Mouse (Mus musculus) lung, adult 2 months (tissue): Measurements from ENCODE around the gene Rtbdn. TPM values are rescaled to one million over a fixed set of nuclear protein-coding genes. Genes with fewer than 3 reads are reported as not detected.
A peak's percentile ranks its signal among the peaks of the same experiment; 100 is the strongest.

Source experiments
- DNase-seq: peaks from one replicate; pipeline ENCODE4 v3.0.0; 2022
- H3K4me1 ChIP-seq: fragments of 200-500 bp; 2 replicates; pipeline ENCODE4 v1.6.1; 2011; ENCODE audit warnings: low read length; ENCODE audit not compliant: control insufficient read depth, insufficient read depth
- H3K4me3 ChIP-seq: fragments of 200-500 bp; replicated peaks from 2 replicates; pipeline ENCODE3; 2011; ENCODE audit warnings: low read depth, mild to moderate bottlenecking, control low read depth, low read length; ENCODE audit errors: extremely low read depth
- CTCF ChIP-seq: fragments of 200-500 bp; IDR thresholded peaks from 2 replicates; pipeline ENCODE4 v1.5.1; 2011; ENCODE audit warnings: mild to moderate bottlenecking, low read length, control low read depth; ENCODE audit not compliant: insufficient read depth
- POLR2A ChIP-seq: fragments of 200-500 bp; IDR thresholded peaks from 2 replicates; pipeline ENCODE4 v1.6.1; 2011; ENCODE audit warnings: low read depth, mild to moderate bottlenecking, control low read depth, low read length, borderline replicate concordance; ENCODE audit errors: extremely low read depth
- WGBS: fragments of 180-500 bp; shearing (Covaris S2); methylation state at CpG from one replicate; pipeline ENCODE4 v1.1.7; 2018; 5-methylcytosine and 5-hydroxymethylcytosine counted together
- polyA plus RNA-seq: library from polyadenylated mRNA; depleted of rRNA; stranded (reverse); fragments of >200 nt; gene quantifications from 2 replicates; pipeline ENCODE4 v1.2.3, GENCODE M21; 2012

Rtbdn gene
- polyA plus RNA-seq, 1 experiment: not detected

DNA sequence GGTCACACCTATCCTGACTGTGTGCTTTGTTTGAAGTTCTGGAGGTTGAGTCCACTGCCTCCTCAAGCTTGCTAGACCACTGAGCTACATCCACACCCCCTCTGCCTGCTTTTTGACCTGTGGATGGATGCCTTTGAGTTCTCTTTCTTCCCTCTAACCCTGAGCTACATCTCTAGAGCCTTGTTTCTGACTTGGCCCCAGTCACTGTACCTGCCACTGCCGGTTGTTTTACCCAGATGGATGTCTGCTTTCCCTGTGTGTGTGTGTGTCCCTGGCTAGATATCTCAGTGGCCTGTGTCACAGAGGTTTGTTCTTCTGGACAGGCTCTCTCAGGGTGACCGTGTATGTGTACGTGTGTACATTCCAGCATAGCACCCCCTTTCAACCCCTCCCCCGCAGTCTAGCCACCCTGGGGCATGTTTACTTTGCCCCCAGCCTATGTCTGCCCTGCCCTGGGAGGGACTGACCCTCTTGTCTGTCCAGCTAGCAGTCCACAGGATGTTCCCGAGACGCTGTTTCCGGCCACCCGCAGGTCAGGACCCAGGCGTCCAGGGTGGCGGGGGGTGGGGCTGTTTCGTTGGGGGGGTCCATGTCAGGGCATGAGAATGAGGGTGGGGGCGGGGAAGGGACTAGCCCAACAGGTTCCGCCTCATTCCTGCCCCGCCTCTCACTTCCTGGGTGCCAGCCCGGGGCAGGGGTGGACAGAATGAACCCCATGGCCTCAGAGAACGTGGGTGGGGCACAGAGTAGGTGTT, 37.7 kb downstream of the Rtbdn start:
- TF ChIP-seq POLR2A: no peak; the same call in 1 of the 2 replicates
- WGBS: 5% methylated on average over 16 of the region's 16 CpGs
- peaks cover 53% of the 10 kb centered on the region for H3K4me1 ChIP-seq
- peak; percentile 72 for DNase-seq
- H3K4me3 ChIP-seq: no peak overlapping the region

DNA sequence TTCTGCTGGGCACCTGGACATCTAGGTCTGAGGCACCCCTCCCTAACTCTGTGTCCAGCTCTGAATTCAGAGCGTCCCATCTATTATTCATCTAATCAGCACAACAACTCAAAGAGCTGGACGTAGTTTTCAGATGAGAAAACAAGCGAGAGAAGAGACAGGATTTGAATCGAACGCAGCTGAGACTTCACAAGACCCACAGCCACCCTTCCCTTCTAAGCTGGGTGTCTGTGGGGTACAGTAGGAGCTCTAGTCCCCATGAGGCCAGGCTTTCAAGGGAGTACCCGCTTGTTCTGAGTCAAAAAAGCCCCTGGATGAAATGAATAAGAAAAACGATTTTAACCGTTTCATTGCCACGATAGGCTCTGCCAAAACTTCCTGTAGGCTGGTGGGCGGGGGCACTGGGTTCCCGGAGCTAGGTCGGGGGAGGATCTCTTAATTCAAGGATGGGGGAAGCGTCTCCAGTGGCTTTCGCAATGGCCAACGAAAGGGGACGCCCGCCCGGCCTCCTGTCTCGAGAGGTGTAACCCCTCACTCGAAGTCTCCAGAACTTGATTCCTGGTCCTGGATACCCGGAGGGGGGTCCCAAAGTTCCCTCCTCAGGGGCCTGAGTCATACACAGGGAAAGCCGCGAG, 38.4 kb downstream of the Rtbdn start:
- under 1% methylated on average over 23 of the region's 23 CpGs for WGBS
- no peak for DNase-seq
- Histone ChIP-seq H3K4me3 (peak overlapping the region; percentile 52), H3K4me1 (peaks cover 55% of the 10 kb centered on the region)
- TF ChIP-seq POLR2A: no peak
- no peak for TF ChIP-seq CTCF

DNA sequence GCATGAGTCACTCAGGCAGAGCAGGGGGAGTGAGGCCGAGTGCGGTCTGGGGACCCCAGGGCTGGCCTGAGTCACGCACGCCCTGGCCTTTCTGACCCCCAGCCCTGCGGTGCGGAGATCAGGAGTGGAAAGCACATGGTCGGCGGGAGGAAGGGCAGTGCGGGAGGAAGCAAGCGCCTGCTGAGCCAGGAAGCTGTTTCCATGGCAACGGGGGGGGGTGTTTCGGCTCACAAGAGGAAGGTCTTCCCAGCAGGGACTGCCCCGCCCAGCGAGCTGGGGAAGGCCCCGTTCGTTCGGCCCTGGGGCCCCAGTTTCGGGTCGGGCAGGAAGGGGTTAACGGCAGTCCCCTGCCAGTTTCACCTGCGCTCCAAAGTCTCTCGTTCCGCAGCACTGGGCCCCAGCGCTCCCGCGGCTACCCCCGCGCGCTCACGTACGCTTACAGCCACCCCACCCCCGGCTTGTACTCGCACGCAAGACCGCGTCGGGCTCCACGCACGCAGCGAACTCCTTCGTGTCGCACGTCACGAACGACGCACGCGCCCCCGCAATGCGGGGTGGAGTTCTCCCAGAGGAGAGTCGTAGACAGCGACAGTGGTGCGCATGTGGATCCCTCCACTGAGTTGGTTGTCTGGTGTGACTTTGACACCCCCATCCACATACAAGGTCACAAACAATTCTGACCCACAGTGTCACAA, 39.0 kb downstream of the Rtbdn start:
- TF ChIP-seq CTCF (no peak), POLR2A (peak; percentile 67; the same call in 1 of the 2 replicates)
- Histone ChIP-seq H3K4me1 (peaks cover 49% of the 10 kb centered on the region), H3K4me3 (peak overlapping the region; percentile 52)
- WGBS: 1% methylated on average over 53 of the region's 53 CpGs
- peak; percentile 88 for DNase-seq

GRCm38 (mm10) chr8:84986379-84986945, 39.7 kb downstream of the Rtbdn start:
- TF ChIP-seq POLR2A (no peak), CTCF (no peak)
- H3K4me1 ChIP-seq: peaks cover 43% of the 10 kb centered on the region
- DNase-seq: no peak
- WGBS: 30% methylated on average over 8 of the region's 8 CpGs
- peak overlapping the region; percentile 52 for H3K4me3 ChIP-seq

DNA sequence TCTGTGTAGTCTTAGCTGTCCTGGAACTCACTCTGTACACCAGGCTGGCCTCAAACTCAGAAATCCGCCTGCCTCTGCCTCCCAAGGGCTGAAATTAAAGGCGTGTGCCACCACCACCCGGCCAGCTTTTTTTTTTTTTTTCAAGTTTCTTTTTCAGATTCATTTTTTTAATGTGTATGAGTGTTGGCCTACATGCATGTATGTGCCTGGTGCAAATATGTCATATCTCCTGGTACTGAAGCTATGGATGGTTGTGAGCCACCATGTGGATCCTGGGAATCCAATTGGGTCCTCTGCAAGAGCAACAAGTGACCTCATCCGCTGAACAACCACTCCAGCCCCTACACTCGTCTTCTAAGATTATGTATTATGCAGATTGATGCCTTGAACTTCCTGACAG, 40.6 kb downstream of the Rtbdn start:
- no peak for DNase-seq
- no peak for TF ChIP-seq CTCF
- no peak for TF ChIP-seq POLR2A
- Histone ChIP-seq H3K4me3 (no peak overlapping the region), H3K4me1 (peaks cover 37% of the 10 kb centered on the region)
- 79% methylated on average over 5 of the region's 5 CpGs for WGBS

GRCm38 (mm10) chr8:84987903-84988302, 41.1 kb downstream of the Rtbdn start:
- TF ChIP-seq CTCF (no peak), POLR2A (no peak)
- peaks cover 33% of the 10 kb centered on the region for H3K4me1 ChIP-seq
- DNase-seq: no peak
- H3K4me3 ChIP-seq: no peak overlapping the region
- 73% methylated on average over 2 of the region's 2 CpGs for WGBS

GRCm38 (mm10) chr8:84989311-84989731, 42.5 kb downstream of the Rtbdn start:
- Histone ChIP-seq H3K4me1 (peaks cover 24% of the 10 kb centered on the region), H3K4me3 (no peak overlapping the region)
- TF ChIP-seq POLR2A (no peak), CTCF (no peak)
- peak; percentile 54 for DNase-seq
- 13% methylated on average over 15 of the region's 15 CpGs for WGBS

- DNase-seq: peak; percentile 94
- WGBS: under 1% methylated on average over 15 of the region's 15 CpGs
- Histone ChIP-seq H3K4me3 (peak overlapping the region; percentile 55), H3K4me1 (peaks cover 19% of the 10 kb centered on the region)
- TF ChIP-seq POLR2A (peak; percentile 45; the same call in 1 of the 2 replicates), CTCF (peak; percentile 84)
These were observed 43.0 kb downstream of the Rtbdn start for GRCm38 (mm10) chr8:84989810-84990209.

DNA sequence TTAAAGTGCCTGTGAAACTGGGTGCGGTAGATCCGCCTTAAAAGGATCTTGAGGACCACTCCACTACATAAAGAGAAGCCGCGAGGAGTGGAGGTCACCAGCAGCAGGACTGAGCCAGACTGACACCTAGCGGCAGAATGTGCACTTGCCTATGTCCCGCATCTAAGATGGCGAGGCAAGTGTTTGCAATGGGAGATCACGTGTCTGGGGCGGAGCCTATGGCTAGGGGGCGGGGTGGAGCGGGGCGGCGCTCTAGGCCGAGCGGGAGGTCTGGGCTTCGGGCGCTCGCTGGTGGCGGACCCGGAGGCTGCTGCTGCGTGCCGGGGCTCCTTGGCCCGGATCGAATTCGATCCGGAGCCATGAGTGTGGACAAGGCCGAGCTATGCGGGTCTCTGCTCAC, 43.6 kb downstream of the Rtbdn start, which contains the start of gene Hook2:
TSS of gene Hook2 (plus strand) at position 255 of the 400 bp plus-strand sequence.
- under 1% methylated on average over 28 of the region's 28 CpGs for WGBS
- TF ChIP-seq CTCF: peak; percentile 98
- TF ChIP-seq POLR2A: peak; percentile 85; the same call in 1 of the 2 replicates

More for the DNA sequence above, 43.6 kb downstream of the Rtbdn start, which contains the start of gene Hook2:
- Histone ChIP-seq H3K4me3 (peak within 1 kb of the TSS; percentile 67), H3K4me1 (peaks cover 15% of the 10 kb centered on the region)
- DNase-seq: peak; percentile 94
